Mouse (Mus musculus) layer of hippocampus, adult 2 months (tissue): ENCODE data around the gene Mepce. TPM values are rescaled to one million over a fixed set of nuclear protein-coding genes. Genes with fewer than 3 reads are reported as not detected.
A peak's percentile ranks its signal among the peaks of the same experiment; 100 is the strongest.
"Not testable (repeated sequence)": the region's sequence is repeated elsewhere in the genome, so short reads cannot be mapped to it uniquely, and the experiment has no call there.

Experiments
- DNase-seq, 2 experiments: peaks; one replicate each; pipeline ENCODE4 v3.0.0; 2022; ENCODE audit warnings: low spot score in 2 of 2
- H3K27ac ChIP-seq: fragments of 200-600 bp; 2 replicates; pipeline ENCODE4 v1.8.1; 2022
- H3K4me3 ChIP-seq: fragments of 200-600 bp; 2 replicates; pipeline ENCODE4 v1.8.1; 2022; ENCODE audit warnings: mild to moderate bottlenecking
- CTCF ChIP-seq: fragments of 200-600 bp; conservative IDR thresholded peaks from 2 replicates; pipeline ENCODE4 v1.8.1; 2022; ENCODE audit warnings: antibody characterized with exemption, mild to moderate bottlenecking, moderate library complexity
- total RNA-seq, 2 experiments: library from RNA; stranded (reverse); gene quantifications; 2 replicates each; pipeline ENCODE4 v1.2.3; 2021

The Mepce gene
- total RNA-seq, 2 experiments from 2014 or later, result 43.6 to 49.2 TPM

DNA sequence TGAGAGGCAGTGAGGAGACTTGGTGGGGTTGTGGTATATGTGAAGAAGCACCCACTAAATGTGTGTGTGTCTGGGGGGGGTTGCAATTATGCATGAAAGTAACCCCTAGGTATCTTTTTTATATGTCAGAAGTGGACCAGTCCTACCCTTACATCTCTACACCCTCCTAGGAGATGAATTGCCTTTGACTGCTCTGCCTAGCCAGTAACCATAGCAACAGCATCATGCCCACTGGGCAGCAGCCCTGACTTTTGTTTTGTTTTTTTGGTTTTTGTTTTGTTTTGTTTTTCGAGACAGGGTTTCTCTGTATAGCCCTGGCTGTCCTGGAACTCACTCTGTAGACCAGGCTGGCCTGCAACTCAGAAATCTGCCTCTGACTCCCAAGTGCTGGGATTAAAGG is 19.0 kb downstream of the Mepce start:
- Histone ChIP-seq H3K27ac (no peak overlapping the region), H3K4me3 (no peak overlapping the region)
- DNase-seq, result no peak
- TF ChIP-seq CTCF, result no peak

- TF ChIP-seq CTCF, result peak; percentile 75
- H3K4me3 ChIP-seq, result no peak overlapping the region
Observed at GRCm38 (mm10) chr5:137766270-137766669, 21.2 kb downstream of the Mepce start.

DNA sequence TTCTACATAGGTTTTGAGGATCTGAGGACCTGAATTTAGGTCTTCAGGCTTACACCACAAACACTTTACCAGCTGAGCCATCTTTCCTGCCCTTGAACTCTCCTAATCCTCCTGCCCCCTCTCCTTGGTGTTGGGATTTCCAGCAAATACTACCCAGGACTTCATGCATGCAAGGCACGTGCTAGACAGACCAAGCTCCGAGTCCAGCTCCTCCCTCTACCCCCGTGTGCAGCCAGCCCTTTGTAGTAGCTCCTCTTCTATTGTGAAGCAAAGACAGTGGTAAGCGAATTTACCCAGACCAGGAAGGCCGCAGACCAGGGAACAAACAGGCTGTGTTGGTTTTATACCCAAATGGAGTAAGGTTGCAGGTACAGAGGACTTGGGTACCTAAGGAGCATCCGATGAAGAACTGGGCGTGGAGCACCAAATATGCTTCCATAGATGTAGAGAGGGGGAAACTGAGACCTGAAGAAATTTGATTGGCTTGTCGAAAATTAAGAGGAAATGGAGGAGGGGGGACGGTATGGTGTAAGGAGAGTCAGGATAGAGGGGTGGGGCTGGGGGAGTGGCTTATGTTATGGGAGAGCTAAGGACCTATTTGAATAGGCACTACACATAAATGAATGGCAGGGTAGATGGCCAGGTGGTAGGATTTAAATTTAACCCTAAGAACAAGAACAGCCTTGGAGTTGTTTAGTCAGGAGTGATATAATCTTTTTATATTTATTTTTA is 22.7 kb downstream of the Mepce start:
- no peak for DNase-seq
- Histone ChIP-seq H3K27ac (no peak overlapping the region), H3K4me3 (no peak overlapping the region)
- TF ChIP-seq CTCF, result no peak

More at GRCm38 (mm10) chr5:137766270-137766669, 21.2 kb downstream of the Mepce start:
- no peak for DNase-seq
- H3K27ac ChIP-seq, result no peak overlapping the region

DNA sequence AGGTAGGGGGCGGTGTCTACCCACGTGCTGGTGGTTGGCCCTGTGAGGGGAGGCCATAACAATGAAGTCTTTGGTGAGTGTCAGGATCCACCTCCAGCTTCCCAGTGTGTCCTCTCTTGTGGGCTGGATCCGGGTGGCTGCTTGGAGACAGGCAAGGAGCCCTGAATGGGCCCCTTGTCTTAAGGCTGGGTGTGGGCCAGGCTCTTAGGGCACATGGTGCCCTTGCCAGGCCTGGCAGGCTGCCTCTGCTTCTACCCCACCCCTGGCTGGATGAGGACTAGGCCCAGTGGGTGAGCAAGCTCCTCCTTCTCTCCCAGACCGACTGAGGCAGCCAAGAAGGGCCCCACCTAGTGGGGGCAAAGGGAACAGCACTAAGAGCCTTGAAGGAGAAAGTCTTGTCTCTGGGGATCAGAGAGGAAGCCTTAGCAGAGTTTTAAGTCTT is 27.5 kb downstream of the Mepce start:
- Histone ChIP-seq H3K27ac (peak overlapping the region; percentile 96), H3K4me3 (no peak overlapping the region)
- peak; percentile 86 to 92 for DNase-seq
- peak; percentile 90 for TF ChIP-seq CTCF

DNA sequence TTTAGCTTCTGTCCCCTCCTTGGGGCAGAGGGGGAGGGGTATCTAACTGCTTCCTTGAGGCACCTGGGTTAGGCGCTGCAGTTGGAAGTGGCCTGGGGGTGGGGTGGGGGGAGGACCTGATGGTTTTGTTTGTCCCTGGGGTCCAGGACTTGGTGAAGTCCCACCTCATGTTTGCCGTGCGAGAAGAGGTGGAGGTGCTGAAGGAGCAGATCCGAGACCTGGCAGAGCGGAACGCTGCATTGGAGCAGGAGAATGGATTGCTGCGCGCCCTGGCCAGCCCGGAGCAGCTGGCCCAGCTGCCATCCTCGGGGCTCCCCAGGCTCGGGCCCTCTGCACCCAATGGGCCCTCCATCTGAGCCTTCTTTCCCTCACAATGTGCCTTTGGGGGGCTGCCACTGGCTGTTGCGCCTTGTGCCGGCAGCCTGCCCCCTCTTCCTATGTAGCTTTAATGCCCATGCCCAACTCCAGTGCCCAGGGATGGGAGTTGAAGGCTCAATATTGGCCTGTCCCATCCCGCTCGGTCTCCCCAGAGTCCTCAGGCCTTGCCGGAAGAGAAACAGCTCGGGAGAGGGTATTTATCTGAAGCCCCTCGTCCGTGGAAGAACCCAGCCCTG is 28.4 kb downstream of the Mepce start:
- TF ChIP-seq CTCF, result no peak
- DNase-seq, result no peak
- Histone ChIP-seq H3K4me3 (peak overlapping the region; percentile 59), H3K27ac (peak overlapping the region; percentile 96)

GRCm38 (mm10) chr5:137757887-137758286 is 29.6 kb downstream of the Mepce start:
- DNase-seq, result peak; percentile 85 to 93
- H3K27ac ChIP-seq, result peak overlapping the region; percentile 96
- no peak for TF ChIP-seq CTCF
- peak overlapping the region; percentile 59 for H3K4me3 ChIP-seq

DNA sequence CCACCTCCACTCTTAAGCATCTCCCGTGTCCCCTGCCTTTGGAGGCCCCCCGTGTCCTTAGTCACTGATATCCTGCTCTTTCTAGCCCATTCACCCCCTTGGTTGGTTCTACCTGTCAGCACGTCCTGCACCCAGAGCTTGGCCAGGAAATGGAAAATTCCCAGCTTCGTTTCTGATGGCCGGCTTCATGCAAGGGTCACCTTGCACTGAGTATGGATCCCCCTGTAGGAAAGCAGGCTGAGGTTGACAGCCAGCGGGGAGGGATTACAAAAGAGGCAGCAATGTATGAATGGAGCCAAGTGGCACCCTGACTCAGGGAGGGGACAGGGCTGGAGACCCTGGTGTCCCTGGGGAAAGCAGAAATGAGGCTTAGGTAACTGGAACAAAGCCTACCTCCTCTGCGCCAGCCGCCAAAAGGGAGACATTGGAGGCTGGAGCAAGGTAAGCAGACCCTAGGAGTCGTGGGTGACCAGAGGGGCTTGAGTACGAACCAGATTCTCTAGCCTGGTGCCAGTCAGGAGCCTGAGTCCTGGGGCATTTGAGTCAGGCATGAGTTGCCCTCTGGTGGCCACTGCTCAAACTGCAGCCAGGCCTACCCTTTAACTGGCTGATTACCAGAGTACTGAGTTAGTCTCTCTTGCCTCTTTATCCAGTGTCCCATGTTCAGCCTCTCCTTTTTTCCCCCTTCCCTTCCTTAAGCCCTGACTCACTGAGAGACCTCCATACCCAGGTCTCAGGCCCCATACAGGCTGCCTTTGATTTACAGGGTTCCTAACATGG is 30.4 kb downstream of the Mepce start:
- Histone ChIP-seq H3K4me3 (no peak overlapping the region), H3K27ac (peak overlapping the region; percentile 67; the same call in 1 of the 2 replicates)
- peak; percentile 96 for TF ChIP-seq CTCF
- peak; percentile 82 to 91 for DNase-seq

- H3K27ac ChIP-seq, result peak overlapping the region; percentile 51; the same call in 1 of the 2 replicates
- no peak for DNase-seq
- no peak overlapping the region for H3K4me3 ChIP-seq
- no peak for TF ChIP-seq CTCF
Observed at GRCm38 (mm10) chr5:137756106-137756505, 31.3 kb downstream of the Mepce start.

DNA sequence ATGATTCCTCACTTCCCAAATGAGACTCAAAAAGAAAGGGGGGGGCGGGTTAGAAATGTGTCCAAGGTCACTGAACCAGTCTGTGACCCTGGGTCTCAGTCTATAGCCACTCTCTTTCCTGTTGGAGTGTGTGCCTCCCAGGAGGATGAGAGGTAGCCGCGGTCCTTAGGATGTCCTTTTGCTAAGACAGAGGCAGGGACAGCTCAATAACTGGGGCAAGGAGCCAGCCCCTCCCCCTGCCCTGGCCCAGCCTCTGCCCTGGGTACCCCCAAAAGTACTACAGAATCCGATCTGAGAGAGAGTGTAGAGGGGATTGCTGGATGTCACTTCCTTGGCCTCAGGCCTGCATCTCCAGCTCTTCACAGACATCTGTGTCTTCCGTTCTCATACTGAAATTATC is 32.0 kb downstream of the Mepce start:
- no peak for DNase-seq
- H3K27ac ChIP-seq, result peak overlapping the region; percentile 51; the same call in 1 of the 2 replicates
- TF ChIP-seq CTCF, result no peak
- no peak overlapping the region for H3K4me3 ChIP-seq

GRCm38 (mm10) chr5:137753111-137753832 is 34.2 kb downstream of the Mepce start:
- DNase-seq, result no peak
- H3K27ac ChIP-seq, result no peak overlapping the region

DNA sequence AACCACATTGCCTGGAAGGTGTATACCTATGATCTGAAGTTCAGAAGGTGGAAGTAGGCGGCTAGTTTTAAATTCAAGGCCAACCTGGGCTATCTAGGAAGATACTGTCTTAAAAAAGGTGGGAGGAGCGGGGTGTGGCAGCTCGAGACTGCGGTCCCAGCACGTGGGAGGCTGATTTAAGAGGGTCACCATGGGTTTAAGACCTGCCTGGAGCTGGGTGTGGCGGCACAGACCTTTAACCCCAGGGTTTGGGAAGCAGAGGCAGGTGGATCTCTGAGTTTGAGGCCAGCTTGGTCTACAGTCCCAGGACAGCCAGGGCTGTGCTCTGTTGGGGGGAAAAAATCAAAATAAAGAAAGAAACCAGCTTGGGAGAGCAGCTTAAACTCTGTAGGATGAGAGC is 35.5 kb downstream of the Mepce start:
- Histone ChIP-seq H3K4me3 (no peak overlapping the region), H3K27ac (no peak overlapping the region)
- DNase-seq, result no peak
- TF ChIP-seq CTCF, result no peak

More at GRCm38 (mm10) chr5:137753111-137753832, 34.2 kb downstream of the Mepce start:
- no peak for TF ChIP-seq CTCF
- H3K4me3 ChIP-seq, result no peak overlapping the region

- Histone ChIP-seq H3K4me3 (no peak overlapping the region), H3K27ac (no peak overlapping the region)
- DNase-seq, result no peak
- no peak for TF ChIP-seq CTCF
Observed at GRCm38 (mm10) chr5:137751221-137751887, 36.1 kb downstream of the Mepce start.

DNA sequence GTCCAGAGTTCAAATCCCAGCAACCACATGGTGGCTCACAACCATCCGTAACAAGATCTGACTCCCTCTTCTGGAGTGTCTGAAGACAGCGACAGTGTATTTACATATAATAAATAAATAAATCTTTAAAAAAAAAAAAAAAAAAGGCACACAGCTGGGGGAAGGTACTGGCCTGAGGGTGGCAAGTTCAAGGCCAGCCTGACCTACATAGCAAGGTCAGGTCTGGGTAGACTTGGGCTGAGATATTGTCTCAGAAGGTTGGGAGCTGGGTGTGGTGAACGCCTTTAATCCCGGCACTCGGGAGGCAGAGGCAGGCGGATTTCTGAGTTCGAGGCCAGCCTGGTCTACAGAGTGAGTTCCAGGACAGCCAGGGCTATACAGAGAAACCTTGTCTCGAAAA is 37.2 kb downstream of the Mepce start:
- H3K27ac ChIP-seq, H3K4me3 ChIP-seq, DNase-seq: not testable (repeated sequence)
